Mouse (Mus musculus) lung, adult 2 months (tissue): ENCODE measurements around the gene H13.

Source experiments
- CTCF ChIP-seq: fragments of 200-500 bp; IDR thresholded peaks from 2 replicates; pipeline ENCODE4 v1.5.1; 2011; ENCODE audit warnings: mild to moderate bottlenecking, low read length, control low read depth; ENCODE audit not compliant: insufficient read depth
- POLR2A ChIP-seq: fragments of 200-500 bp; IDR thresholded peaks from 2 replicates; pipeline ENCODE4 v1.6.1; 2011; ENCODE audit warnings: low read depth, mild to moderate bottlenecking, control low read depth, low read length, borderline replicate concordance; ENCODE audit errors: extremely low read depth

- TF ChIP-seq CTCF, result no peak
- TF ChIP-seq POLR2A, result peak; percentile 66; the same call in 1 of the 2 replicates
Observed at GRCm38 (mm10) chr2:152686806-152687267, 17.6 kb downstream of the H13 start, which contains the start of gene Mcts2.
